Mouse (Mus musculus) kidney, adult 2 months (tissue): ENCODE measurements around the gene Zcchc3.

Experiments used
- CTCF ChIP-seq: fragments of 200-500 bp; conservative IDR thresholded peaks from 2 replicates; pipeline ENCODE4 v1.5.1; 2011; ENCODE audit warnings: low read depth, mild to moderate bottlenecking, control low read depth, low read length, moderate library complexity, mixed read lengths; ENCODE audit not compliant: insufficient read depth, insufficient read length
- POLR2A ChIP-seq: fragments of 200-500 bp; IDR thresholded peaks from one replicate; pipeline ENCODE4 v1.6.1; 2011; ENCODE audit warnings: low read depth, low read length, control low read depth

GRCm38 (mm10) chr2:152413765-152414584, 852 bp downstream of the Zcchc3 start:
- no peak for TF ChIP-seq POLR2A
- no peak for TF ChIP-seq CTCF
